Mouse (Mus musculus) E14TG2a.4 (cell line): ENCODE data around the gene Cfap54.

Source experiments
- CTCF ChIP-seq: conservative IDR thresholded peaks from 2 replicates; pipeline ENCODE4 v1.5.1; 2014; ENCODE audit warnings: low read length
- POU5F1 ChIP-seq: IDR thresholded peaks from 2 replicates; pipeline ENCODE4 v1.6.1; 2014; ENCODE audit warnings: low read length, borderline replicate concordance

DNA sequence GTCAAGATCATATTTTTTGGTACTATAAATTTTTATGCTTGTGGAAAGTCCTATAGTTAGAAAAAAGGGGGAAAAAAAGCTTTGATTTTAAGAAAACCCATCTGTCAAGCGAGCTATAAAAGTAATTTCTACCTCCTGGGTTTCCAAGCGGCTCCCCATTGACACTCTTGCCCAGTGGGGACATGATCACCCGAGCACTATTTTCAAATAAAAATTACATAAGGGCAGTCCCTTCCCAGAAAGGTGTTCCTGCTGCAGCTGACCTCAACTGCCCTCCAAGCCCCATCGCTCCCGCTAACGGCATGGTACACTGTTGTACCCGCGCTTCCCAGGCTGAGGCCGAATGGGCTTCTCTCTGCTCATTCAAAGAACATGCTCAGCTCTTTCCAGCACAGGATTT, 5.0 kb downstream of the Cfap54 start:
- TF ChIP-seq CTCF (no peak), POU5F1 (no peak)
